Mouse (Mus musculus) embryonic facial prominence, embryonic 13.5 days (tissue): ENCODE results near the gene Tsc1. TPM values are rescaled to one million over a fixed set of nuclear protein-coding genes. Genes with fewer than 3 reads are reported as not detected.
A peak's percentile ranks its signal among the peaks of the same experiment; 100 is the strongest.

ENCODE experiments used
- ATAC-seq: fragments of 200-750 bp; cut with Nextera tagmentation; 2 replicates; pipeline ENCODE4 v1.8.0; 2017; ENCODE audit warnings: low read depth; ENCODE audit not compliant: insufficient number of reproducible peaks, insufficient read depth, low FRiP score, low TSS enrichment
- H3K27ac ChIP-seq: fragments of 300-500 bp; sonication (generic); 2 replicates; pipeline ENCODE4 v1.5.1; 2015; ENCODE audit warnings: moderate library complexity, mild to moderate bottlenecking, inconsistent platforms
- H3K27me3 ChIP-seq: fragments of 300-500 bp; sonication (generic); 2 replicates; pipeline ENCODE4 v1.6.1; 2015; ENCODE audit warnings: mild to moderate bottlenecking, inconsistent platforms
- H3K36me3 ChIP-seq: fragments of 300-500 bp; sonication (generic); 2 replicates; pipeline ENCODE4 v1.6.1; 2015; ENCODE audit warnings: mild to moderate bottlenecking, inconsistent platforms
- H3K4me1 ChIP-seq: fragments of 300-500 bp; sonication (generic); 2 replicates; pipeline ENCODE4 v1.6.1; 2015; ENCODE audit warnings: inconsistent platforms
- H3K4me2 ChIP-seq: fragments of 300-500 bp; sonication (generic); 2 replicates; pipeline ENCODE4 v1.6.1; 2015; ENCODE audit warnings: moderate library complexity, mild to moderate bottlenecking, inconsistent platforms
- H3K4me3 ChIP-seq: fragments of 300-500 bp; sonication (generic); 2 replicates; pipeline ENCODE4 v1.5.1; 2015; ENCODE audit warnings: mild to moderate bottlenecking, inconsistent platforms
- H3K9ac ChIP-seq: fragments of 300-500 bp; sonication (generic); 2 replicates; pipeline ENCODE4 v1.6.1; 2015; ENCODE audit warnings: mild to moderate bottlenecking, inconsistent platforms
- H3K9me3 ChIP-seq: fragments of 300-500 bp; sonication (generic); 2 replicates; pipeline ENCODE4 v1.6.1; 2016; ENCODE audit warnings: inconsistent platforms
- WGBS: fragments of 180-500 bp; shearing (Covaris S2); methylation state at CpG from one replicate; pipeline ENCODE4 v1.1.7; 2015; ENCODE audit warnings: mixed read lengths; 5-methylcytosine and 5-hydroxymethylcytosine counted together
- polyA plus RNA-seq: library from polyadenylated mRNA; unstranded; fragments of >200 nt; fragmentation: Nextera tagmentation; extraction: Ambion mirVana; gene quantifications from 2 replicates; pipeline ENCODE4 v1.2.1, GENCODE M21; 2015

Tsc1 gene
- polyA plus RNA-seq, 1 experiment from 2014 or later = 23.9 TPM

- Histone ChIP-seq H3K9me3 (no peaks in the 10 kb centered on the region), H3K4me1 (no peaks in the 10 kb centered on the region), H3K4me2 (no peak overlapping the region), H3K27me3 (no peaks in the 10 kb centered on the region), H3K4me3 (no peak overlapping the region), H3K27ac (no peak overlapping the region), H3K9ac (no peak overlapping the region), H3K36me3 (no peaks in the 10 kb centered on the region)
- 68% methylated on average over 1 of the region's 1 CpGs for WGBS
- no peak for ATAC-seq
Observed at GRCm38 (mm10) chr2:28632626-28633025, 8.4 kb upstream of the Tsc1 start.

GRCm38 (mm10) chr2:28633136-28633535 is 7.9 kb upstream of the Tsc1 start:
- H3K27ac ChIP-seq = no peak overlapping the region
- H3K9ac ChIP-seq = no peak overlapping the region
- 48% methylated on average over 4 of the region's 4 CpGs for WGBS
- H3K4me3 ChIP-seq = no peak overlapping the region
- H3K4me1 ChIP-seq = peaks cover 3% of the 10 kb centered on the region
- no peaks in the 10 kb centered on the region for H3K36me3 ChIP-seq
- no peaks in the 10 kb centered on the region for H3K9me3 ChIP-seq
- H3K4me2 ChIP-seq = no peak overlapping the region
- H3K27me3 ChIP-seq = no peaks in the 10 kb centered on the region
- ATAC-seq = no peak

- 83% methylated on average over 1 of the region's 1 CpGs for WGBS
- ATAC-seq = no peak
Observed at GRCm38 (mm10) chr2:28635199-28635598, 5.8 kb upstream of the Tsc1 start.

GRCm38 (mm10) chr2:28637106-28637845 is 3.8 kb upstream of the Tsc1 start:
- no peak overlapping the region for H3K27ac ChIP-seq
- ATAC-seq = no peak

More at GRCm38 (mm10) chr2:28635199-28635598, 5.8 kb upstream of the Tsc1 start:
- H3K9me3 ChIP-seq = no peaks in the 10 kb centered on the region
- H3K36me3 ChIP-seq = no peaks in the 10 kb centered on the region
- H3K27ac ChIP-seq = no peak overlapping the region
- no peak overlapping the region for H3K9ac ChIP-seq
- H3K27me3 ChIP-seq = no peaks in the 10 kb centered on the region
- no peak overlapping the region for H3K4me2 ChIP-seq
- no peak overlapping the region for H3K4me3 ChIP-seq
- peaks cover 13% of the 10 kb centered on the region for H3K4me1 ChIP-seq

GRCm38 (mm10) chr2:28638352-28638751 is 2.7 kb upstream of the Tsc1 start:
- Histone ChIP-seq H3K36me3 (no peaks in the 10 kb centered on the region), H3K4me3 (peak overlapping the region; percentile 20), H3K27me3 (no peaks in the 10 kb centered on the region), H3K27ac (0 out of 2 replicates have a peak overlapping the region, but pooled peaks have one; percentile 14), H3K4me2 (peak overlapping the region; percentile 51), H3K9me3 (no peaks in the 10 kb centered on the region), H3K4me1 (peaks cover 32% of the 10 kb centered on the region), H3K9ac (0 out of 2 replicates have a peak overlapping the region, but pooled peaks have one; percentile 17)
- 15% methylated on average over 9 of the region's 9 CpGs for WGBS
- no peak for ATAC-seq

More at GRCm38 (mm10) chr2:28637106-28637845, 3.8 kb upstream of the Tsc1 start:
- Histone ChIP-seq H3K4me3 (no peak overlapping the region), H3K9ac (no peak overlapping the region), H3K4me2 (no peak overlapping the region), H3K27me3 (no peaks in the 10 kb centered on the region), H3K4me1 (peaks cover 23% of the 10 kb centered on the region), H3K9me3 (no peaks in the 10 kb centered on the region), H3K36me3 (no peaks in the 10 kb centered on the region)
- 78% methylated on average over 9 of the region's 9 CpGs for WGBS

GRCm38 (mm10) chr2:28638886-28639285 is 2.1 kb upstream of the Tsc1 start:
- ATAC-seq = no peak
- Histone ChIP-seq H3K9ac (0 out of 2 replicates have a peak overlapping the region, but pooled peaks have one; percentile 17), H3K4me1 (peaks cover 32% of the 10 kb centered on the region), H3K4me2 (peak overlapping the region; percentile 51), H3K36me3 (no peaks in the 10 kb centered on the region), H3K4me3 (peak overlapping the region; percentile 20), H3K27me3 (no peaks in the 10 kb centered on the region), H3K9me3 (no peaks in the 10 kb centered on the region), H3K27ac (0 out of 2 replicates have a peak overlapping the region, but pooled peaks have one; percentile 14)
- WGBS = 6% methylated on average over 9 of the region's 9 CpGs

- no peak overlapping the region for H3K27ac ChIP-seq
- no peak overlapping the region for H3K4me2 ChIP-seq
- no peak overlapping the region for H3K9ac ChIP-seq
- no peaks in the 10 kb centered on the region for H3K9me3 ChIP-seq
- 52% methylated on average over 7 of the region's 7 CpGs for WGBS
- H3K4me3 ChIP-seq = no peak overlapping the region
- ATAC-seq = no peak
- H3K4me1 ChIP-seq = peaks cover 32% of the 10 kb centered on the region
- H3K36me3 ChIP-seq = no peaks in the 10 kb centered on the region
- no peaks in the 10 kb centered on the region for H3K27me3 ChIP-seq
Observed at GRCm38 (mm10) chr2:28639794-28640193, 1.2 kb upstream of the Tsc1 start.

GRCm38 (mm10) chr2:28641435-28641941 is 460 bp downstream of the Tsc1 start:
- Histone ChIP-seq H3K4me3 (peak overlapping the region; percentile 100), H3K4me1 (peaks cover 32% of the 10 kb centered on the region), H3K27ac (peak overlapping the region; percentile 92), H3K4me2 (peak overlapping the region; percentile 88), H3K9me3 (no peaks in the 10 kb centered on the region), H3K36me3 (no peaks in the 10 kb centered on the region), H3K27me3 (no peaks in the 10 kb centered on the region), H3K9ac (peak overlapping the region; percentile 94)
- WGBS = under 1% methylated on average over 43 of the region's 43 CpGs
- ATAC-seq = peak; percentile 49

GRCm38 (mm10) chr2:28643081-28643480 is 2.1 kb downstream of the Tsc1 start:
- no peak overlapping the region for H3K27ac ChIP-seq
- no peaks in the 10 kb centered on the region for H3K27me3 ChIP-seq
- H3K4me3 ChIP-seq = no peak overlapping the region
- no peaks in the 10 kb centered on the region for H3K36me3 ChIP-seq
- ATAC-seq = no peak
- H3K9me3 ChIP-seq = no peaks in the 10 kb centered on the region
- 0 out of 2 replicates have a peak overlapping the region, but pooled peaks have one; percentile 88 for H3K4me2 ChIP-seq
- peaks cover 30% of the 10 kb centered on the region for H3K4me1 ChIP-seq
- WGBS = 63% methylated on average over 3 of the region's 3 CpGs
- 0 out of 2 replicates have a peak overlapping the region, but pooled peaks have one; percentile 27 for H3K9ac ChIP-seq

GRCm38 (mm10) chr2:28650526-28650925 is 9.5 kb downstream of the Tsc1 start:
- H3K4me1 ChIP-seq = no peaks in the 10 kb centered on the region
- no peak overlapping the region for H3K27ac ChIP-seq
- no peaks in the 10 kb centered on the region for H3K27me3 ChIP-seq
- no peak overlapping the region for H3K9ac ChIP-seq
- ATAC-seq = no peak
- no peak overlapping the region for H3K4me2 ChIP-seq
- no peak overlapping the region for H3K4me3 ChIP-seq
- H3K9me3 ChIP-seq = no peaks in the 10 kb centered on the region
- H3K36me3 ChIP-seq = peaks cover 11% of the 10 kb centered on the region

- WGBS = 93% methylated on average over 7 of the region's 7 CpGs
- no peak for ATAC-seq
- H3K36me3 ChIP-seq = peaks cover 34% of the 10 kb centered on the region
- no peak overlapping the region for H3K27ac ChIP-seq
- no peaks in the 10 kb centered on the region for H3K9me3 ChIP-seq
- no peak overlapping the region for H3K4me2 ChIP-seq
- no peak overlapping the region for H3K9ac ChIP-seq
- no peaks in the 10 kb centered on the region for H3K27me3 ChIP-seq
- no peaks in the 10 kb centered on the region for H3K4me1 ChIP-seq
- H3K4me3 ChIP-seq = no peak overlapping the region
Observed at GRCm38 (mm10) chr2:28653351-28653750, 12.3 kb downstream of the Tsc1 start.

GRCm38 (mm10) chr2:28654295-28654694 is 13.3 kb downstream of the Tsc1 start:
- ATAC-seq = no peak
- no peak overlapping the region for H3K4me3 ChIP-seq
- H3K36me3 ChIP-seq = peaks cover 43% of the 10 kb centered on the region
- 68% methylated on average over 2 of the region's 2 CpGs for WGBS
- H3K4me2 ChIP-seq = no peak overlapping the region
- H3K9ac ChIP-seq = no peak overlapping the region
- no peak overlapping the region for H3K27ac ChIP-seq
- H3K9me3 ChIP-seq = no peaks in the 10 kb centered on the region
- no peaks in the 10 kb centered on the region for H3K4me1 ChIP-seq
- no peaks in the 10 kb centered on the region for H3K27me3 ChIP-seq
